Mouse (Mus musculus): ENCODE results near the gene Cxcr1.

GRCm38 (mm10) chr1:74149106-74149885 lies 45.1 kb downstream of the Cxcr1 start:
- TF ChIP-seq POLR2A (IDR thresholded peaks at IDR 0.05; ENCODE audit: control insufficient read depth, extremely low read depth, insufficient read depth, low read length, poor library complexity) = no peak
- TF ChIP-seq CTCF (IDR thresholded peaks at IDR 0.05; ENCODE audit: borderline replicate concordance, control insufficient read depth, extremely low read depth, insufficient read depth, low read length, poor library complexity) = no peak

All from thymus, adult 2 months (tissue).